Comparison of ENCODE assay signal across 36 mouse cellular contexts in genomic region chr19:4093772-4094171, GRCm38 (mm10). TPM values are rescaled to one million over a fixed set of nuclear protein-coding genes. Genes with fewer than 3 reads are reported as not detected.
DNase-seq lines count a peak whose midpoint lies in the region; ATAC-seq and TF ChIP-seq lines count a peak whose summit lies in the region.
"Had no signal": no experiment of that assay in that cellular context is flagged by ENCODE, and none has a peak within 500 bp of the region (broad histone marks: within the 10 kb centered on the region; RNA-seq: fewer than 3 reads in every experiment).

No protein-coding gene starts in this region.

- H3K27me3 ChIP-seq in thymus, adult 2 months (ENCODE audit: control insufficient read depth, insufficient read depth, low read length) = no peaks in the 10 kb centered on the region
- no peaks in the 10 kb centered on the region for H3K27me3 ChIP-seq in midbrain, embryonic 16.5 days (ENCODE audit: control insufficient read depth, insufficient read depth, low read depth, low read length)
- H3K27me3 ChIP-seq: forebrain, embryonic 13.5 days; hindbrain, embryonic 12.5 days had no signal

- peaks cover 27% of the 10 kb centered on the region for H3K4me1 ChIP-seq in thymus, adult 2 months (replicated peaks; ENCODE audit: control insufficient read depth, insufficient read depth, low read length)
- peaks cover 20% of the 10 kb centered on the region for H3K4me1 ChIP-seq in midbrain, embryonic 16.5 days (ENCODE audit: control insufficient read depth, insufficient read depth, low read length)

- H3K4me3 ChIP-seq in thymus, adult 2 months (ENCODE audit: control insufficient read depth, insufficient read depth, low read length) = no peak overlapping the region
- H3K4me3 ChIP-seq in midbrain, embryonic 16.5 days (ENCODE audit: low read depth, low read length) = no peak overlapping the region
- H3K4me3 ChIP-seq: forebrain, embryonic 13.5 days; heart, adult 2 months; hindbrain, embryonic 12.5 days; liver, embryonic 15.5 days had no signal

- peak; percentile 66 for ATAC-seq in inflammation-experienced regulatory T-cells, adult 6 months
- ATAC-seq in midbrain, embryonic 16.5 days = no peak
- ATAC-seq: forebrain, embryonic 13.5 days had no signal

- peak; percentile 45 for DNase-seq in thymus, postnatal 0 days (ENCODE audit: low spot score)
- no peak for DNase-seq in thymus, adult 2 months
- DNase-seq in R1 (ENCODE audit: low read depth, low spot score) = peak; percentile 32
- no peak for DNase-seq in spleen, postnatal 10 days (ENCODE audit: low spot score in 2 of 2)
- DNase-seq in heart, adult 18-20 months = no peak
- DNase-seq: adrenal gland, adult 8-10 months; B cell, adult 2 months; cerebellum, adult 8-10 months; cerebellum, postnatal 36 days; gastrocnemius, postnatal 25 days; heart, adult 2 months; heart, postnatal 36 days; kidney, adult 11 months; kidney, postnatal 14 days; layer of hippocampus, adult 9-11 months; liver; lung, embryonic 14.5 days; midbrain, embryonic 14.5 days; thymus, postnatal 14 days had no signal

- no peak overlapping the region for H3K4me2 ChIP-seq in midbrain, embryonic 16.5 days (ENCODE audit: low read length)
- H3K4me2 ChIP-seq: forebrain, embryonic 13.5 days; hindbrain, embryonic 12.5 days; liver, embryonic 15.5 days; lung, embryonic 14.5 days had no signal

- no peak overlapping the region for H3K27ac ChIP-seq in thymus, adult 2 months (ENCODE audit: control insufficient read depth, insufficient read depth, low read length)
- no peak overlapping the region for H3K27ac ChIP-seq in midbrain, embryonic 16.5 days (ENCODE audit: low read length)
- H3K27ac ChIP-seq: forebrain, embryonic 13.5 days; heart, adult 2 months; hindbrain, embryonic 12.5 days; liver, embryonic 15.5 days; macrophage had no signal

- WGBS in thymus, adult 2 months = 26% methylated on average over 7 of the region's 7 CpGs
- WGBS in midbrain, embryonic 16.5 days = 82% methylated on average over 7 of the region's 7 CpGs

- H3K9me3 ChIP-seq in midbrain, embryonic 16.5 days (replicated peaks; ENCODE audit: control insufficient read depth, low read length, poor library complexity, severe bottlenecking) = no peaks in the 10 kb centered on the region
- H3K9me3 ChIP-seq: forebrain, embryonic 13.5 days; hindbrain, embryonic 12.5 days; liver, embryonic 15.5 days had no signal

- no peak for TF ChIP-seq POLR2A in thymus, adult 2 months (IDR thresholded peaks at IDR 0.05; ENCODE audit: control insufficient read depth, extremely low read depth, insufficient read depth, low read length, poor library complexity)

- TF ChIP-seq CTCF in thymus, adult 2 months (IDR thresholded peaks at IDR 0.05; ENCODE audit: borderline replicate concordance, control insufficient read depth, extremely low read depth, insufficient read depth, low read length, poor library complexity) = no peak

- no peaks in the 10 kb centered on the region for H3K36me3 ChIP-seq in thymus, adult 2 months (ENCODE audit: control insufficient read depth, insufficient read depth, low read length)
- H3K36me3 ChIP-seq in midbrain, embryonic 16.5 days (ENCODE audit: control insufficient read depth, insufficient read depth, low read length) = no peaks in the 10 kb centered on the region
- H3K36me3 ChIP-seq: hindbrain, embryonic 12.5 days had no signal

- H3K9ac ChIP-seq in midbrain, embryonic 16.5 days (ENCODE audit: low read depth, low read length) = no peak overlapping the region
- H3K9ac ChIP-seq: forebrain, embryonic 13.5 days; hindbrain, embryonic 12.5 days; liver, embryonic 15.5 days; lung, embryonic 14.5 days had no signal

RNA-seq across cellular contexts. Expression of gene Cdk2ap2, which starts 3.2 kb away (rescaled TPM):
- 179 and 208 TPM in 2 replicates for polyA plus RNA-seq in thymus, postnatal 0 days (2015; fragmentation: Nextera tagmentation; extraction: Ambion mirVana)
- 274 and 296 TPM in 2 replicates for polyA plus RNA-seq in thymus, adult 2 months (2012; rRNA removed)
- 100 to 1,000 TPM; 329 to 406 (median 406) TPM for polyA plus RNA-seq in inflammation-experienced regulatory T-cells, adult 6 months (2017; shearing (Covaris generic))
- 83.1 and 83.2 TPM in 2 replicates for polyA plus RNA-seq in midbrain, embryonic 16.5 days (2015; fragmentation: Nextera tagmentation; extraction: Ambion mirVana)
- 10 to 100 TPM; 34.5 to 37.8 TPM for total RNA-seq in heart, adult 18-20 months (2021)

RNA-seq across cellular contexts. Expression of gene Pitpnm1, which starts 6.0 kb away (rescaled TPM):
- polyA plus RNA-seq in thymus, postnatal 0 days (2015; fragmentation: Nextera tagmentation; extraction: Ambion mirVana) = 37.1 and 45.6 TPM in 2 replicates
- 333 and 357 TPM in 2 replicates for polyA plus RNA-seq in thymus, adult 2 months (2012; rRNA removed)
- 100 to 1,000 TPM in 1 of 3 experiments, 10 to 100 TPM in 2; 80.6 to 147 (median 88.8) TPM for polyA plus RNA-seq in inflammation-experienced regulatory T-cells, adult 6 months (2017; shearing (Covaris generic))
- 105 and 113 TPM in 2 replicates for polyA plus RNA-seq in midbrain, embryonic 16.5 days (2015; fragmentation: Nextera tagmentation; extraction: Ambion mirVana)
- 10 to 100 TPM; 16.1 to 21.2 TPM for total RNA-seq in heart, adult 18-20 months (2021)

RNA-seq across cellular contexts. Expression of gene Cabp2, which starts 12.4 kb away (rescaled TPM):
- polyA plus RNA-seq in thymus, postnatal 0 days (2015; fragmentation: Nextera tagmentation; extraction: Ambion mirVana) = 0.42 TPM in 1 of 2 replicates, not detected in the other
- 0.42 TPM in 1 of 2 replicates, not detected in the other for polyA plus RNA-seq in thymus, adult 2 months (2012; rRNA removed)
- not detected for polyA plus RNA-seq in inflammation-experienced regulatory T-cells, adult 6 months (2017; shearing (Covaris generic))
- 0.44 TPM in 1 of 2 replicates, not detected in the other for polyA plus RNA-seq in midbrain, embryonic 16.5 days (2015; fragmentation: Nextera tagmentation; extraction: Ambion mirVana)
- not detected for total RNA-seq in heart, adult 18-20 months (2021)
- total RNA-seq: adrenal gland, adult 8-10 months; gastrocnemius, adult 18-20 months; gastrocnemius, postnatal 25 days; heart, adult 2 months; heart, postnatal 36 days; left cerebral cortex, postnatal 14 days; megakaryocyte-erythroid progenitor cell, adult 5-6 weeks had no signal
- polyA plus RNA-seq: embryonic facial prominence, embryonic 11.5 days; forebrain, embryonic 13.5 days; heart, adult 2 months; heart, embryonic 14.5 days; hindbrain, embryonic 12.5 days; kidney, embryonic 14.5 days; limb, embryonic 11.5 days; lung, embryonic 14.5 days; macrophage; midbrain, embryonic 14.5 days; neural tube, embryonic 14.5 days; stomach, embryonic 14.5 days; testis, adult 2 months; urinary bladder, adult 2 months had no signal

RNA-seq across cellular contexts. Expression of gene Aip, which starts 31.9 kb away (rescaled TPM):
- 114 TPM in 2 replicates for polyA plus RNA-seq in thymus, postnatal 0 days (2015; fragmentation: Nextera tagmentation; extraction: Ambion mirVana)
- polyA plus RNA-seq in thymus, adult 2 months (2012; rRNA removed) = 106 and 112 TPM in 2 replicates
- polyA plus RNA-seq in inflammation-experienced regulatory T-cells, adult 6 months (2017; shearing (Covaris generic)) = 100 to 1,000 TPM; 171 to 228 (median 197) TPM
- polyA plus RNA-seq in midbrain, embryonic 16.5 days (2015; fragmentation: Nextera tagmentation; extraction: Ambion mirVana) = 92.9 and 102 TPM in 2 replicates
- 10 to 100 TPM; 62.1 to 63.2 TPM for total RNA-seq in heart, adult 18-20 months (2021)

RNA-seq across cellular contexts. Expression of gene Gstp3, which starts 34.4 kb away (rescaled TPM):
- 10.3 and 13.9 TPM in 2 replicates for polyA plus RNA-seq in thymus, postnatal 0 days (2015; fragmentation: Nextera tagmentation; extraction: Ambion mirVana)
- 23.6 and 26.4 TPM in 2 replicates for polyA plus RNA-seq in thymus, adult 2 months (2012; rRNA removed)
- polyA plus RNA-seq in inflammation-experienced regulatory T-cells, adult 6 months (2017; shearing (Covaris generic)) = 100 to 1,000 TPM; 178 to 293 (median 197) TPM
- polyA plus RNA-seq in midbrain, embryonic 16.5 days (2015; fragmentation: Nextera tagmentation; extraction: Ambion mirVana) = not detected in 2 replicates
- not detected for total RNA-seq in heart, adult 18-20 months (2021)
- total RNA-seq: gastrocnemius, adult 18-20 months; gastrocnemius, postnatal 25 days; heart, adult 2 months; heart, postnatal 36 days; left cerebral cortex, postnatal 14 days had no signal
- polyA plus RNA-seq: embryonic facial prominence, embryonic 11.5 days; forebrain, embryonic 13.5 days; heart, embryonic 14.5 days; hindbrain, embryonic 12.5 days; lung, embryonic 14.5 days; macrophage; midbrain, embryonic 14.5 days; neural tube, embryonic 14.5 days; stomach, embryonic 14.5 days; testis, adult 2 months had no signal

Comparison
In these comparisons a context has a peak if more than half of its experiments do, and no peak if none do; other contexts are left out.
1. DNase-seq: peak in thymus, postnatal 0 days (single experiment) and R1 (single experiment); none in thymus, adult 2 months (single experiment), spleen, postnatal 10 days (0 of 2) and heart, adult 18-20 months (0 of 2).